Mouse (Mus musculus) forebrain, embryonic 12.5 days (tissue): Measurements from ENCODE around the gene Sorcs2. TPM values are rescaled to one million over a fixed set of nuclear protein-coding genes. Genes with fewer than 3 reads are reported as not detected.

Source experiments
- ATAC-seq: fragments of 200-750 bp; cut with Nextera tagmentation; 2 replicates; pipeline ENCODE4 v1.8.0; 2017; ENCODE audit warnings: moderate TSS enrichment; ENCODE audit not compliant: low FRiP score
- H3K27ac ChIP-seq: fragments of 300-500 bp; sonication (generic); 2 replicates; pipeline ENCODE4 v1.5.1; 2016; ENCODE audit warnings: mild to moderate bottlenecking
- H3K27me3 ChIP-seq: fragments of 300-500 bp; sonication (generic); 2 replicates; pipeline ENCODE4 v1.6.1; 2016; ENCODE audit warnings: mild to moderate bottlenecking
- H3K36me3 ChIP-seq: fragments of 300-500 bp; sonication (generic); replicated peaks from 2 replicates; pipeline ENCODE4 v1.6.1; 2016; ENCODE audit warnings: mild to moderate bottlenecking
- H3K4me1 ChIP-seq: fragments of 300-500 bp; sonication (generic); 2 replicates; pipeline ENCODE4 v1.6.1; 2016
- H3K4me2 ChIP-seq: fragments of 300-500 bp; sonication (generic); 2 replicates; pipeline ENCODE4 v1.6.1; 2016; ENCODE audit warnings: mild to moderate bottlenecking, moderate library complexity
- H3K4me3 ChIP-seq: fragments of 300-500 bp; sonication (generic); replicated peaks from 2 replicates; pipeline ENCODE4 v1.5.1; 2016; ENCODE audit warnings: mild to moderate bottlenecking
- H3K9ac ChIP-seq: fragments of 300-500 bp; sonication (generic); 2 replicates; pipeline ENCODE4 v1.6.1; 2016; ENCODE audit warnings: mild to moderate bottlenecking
- H3K9me3 ChIP-seq: fragments of 300-500 bp; sonication (generic); 2 replicates; pipeline ENCODE4 v1.6.1; 2016
- WGBS: fragments of 180-500 bp; shearing (Covaris S2); methylation state at CpG from one replicate; pipeline ENCODE4 v1.1.7; 2016; 5-methylcytosine and 5-hydroxymethylcytosine counted together
- polyA plus RNA-seq: library from polyadenylated mRNA; unstranded; fragments of >200 nt; fragmentation: Nextera tagmentation; extraction: Ambion mirVana; gene quantifications from 2 replicates; pipeline ENCODE4 v1.2.1, GENCODE M21; 2016

Sorcs2 gene
- polyA plus RNA-seq, 1 experiment from 2014 or later = 11.0 TPM

- H3K9ac ChIP-seq = no peak overlapping the region
- no peaks in the 10 kb centered on the region for H3K36me3 ChIP-seq
- H3K4me1 ChIP-seq = peaks cover 58% of the 10 kb centered on the region
- 81% methylated on average over 2 of the region's 2 CpGs for WGBS
- ATAC-seq = no peak
- H3K27ac ChIP-seq = no peak overlapping the region
- H3K4me2 ChIP-seq = no peak overlapping the region
- H3K4me3 ChIP-seq = no peak overlapping the region
- no peaks in the 10 kb centered on the region for H3K9me3 ChIP-seq
- H3K27me3 ChIP-seq = 0 out of 2 replicates have a peak, but pooled peaks cover 7% of the 10 kb centered on the region
Observed at GRCm38 (mm10) chr5:36113696-36114095, 284.2 kb downstream of the Sorcs2 start.

GRCm38 (mm10) chr5:36112696-36113095 is 285.2 kb downstream of the Sorcs2 start:
- H3K9ac ChIP-seq = no peak overlapping the region
- H3K36me3 ChIP-seq = no peaks in the 10 kb centered on the region
- WGBS = 62% methylated on average over 6 of the region's 6 CpGs
- no peaks in the 10 kb centered on the region for H3K27me3 ChIP-seq
- H3K4me1 ChIP-seq = peaks cover 53% of the 10 kb centered on the region
- H3K4me3 ChIP-seq = no peak overlapping the region
- H3K9me3 ChIP-seq = no peaks in the 10 kb centered on the region
- no peak for ATAC-seq
- H3K4me2 ChIP-seq = no peak overlapping the region
- H3K27ac ChIP-seq = no peak overlapping the region

GRCm38 (mm10) chr5:36111516-36111915 is 286.4 kb downstream of the Sorcs2 start:
- no peaks in the 10 kb centered on the region for H3K36me3 ChIP-seq
- WGBS = 82% methylated on average over 3 of the region's 3 CpGs
- no peak overlapping the region for H3K27ac ChIP-seq

GRCm38 (mm10) chr5:36108339-36108887 is 289.5 kb downstream of the Sorcs2 start:
- Histone ChIP-seq H3K4me3 (no peak overlapping the region), H3K36me3 (no peaks in the 10 kb centered on the region), H3K27me3 (peaks cover 7% of the 10 kb centered on the region; the same call in 1 of the 2 replicates), H3K4me2 (no peak overlapping the region), H3K4me1 (peaks cover 18% of the 10 kb centered on the region; the same call in 1 of the 2 replicates), H3K27ac (0 out of 2 replicates have a peak overlapping the region, but pooled peaks have one; percentile 27), H3K9ac (no peak overlapping the region), H3K9me3 (no peaks in the 10 kb centered on the region)
- WGBS = 48% methylated on average over 4 of the region's 4 CpGs
- no peak for ATAC-seq

More at GRCm38 (mm10) chr5:36111516-36111915, 286.4 kb downstream of the Sorcs2 start:
- no peak for ATAC-seq
- H3K27me3 ChIP-seq = peaks cover 7% of the 10 kb centered on the region; the same call in 1 of the 2 replicates
- H3K4me1 ChIP-seq = peaks cover 42% of the 10 kb centered on the region
- H3K9ac ChIP-seq = no peak overlapping the region
- no peaks in the 10 kb centered on the region for H3K9me3 ChIP-seq
- H3K4me2 ChIP-seq = no peak overlapping the region
- H3K4me3 ChIP-seq = no peak overlapping the region

- Histone ChIP-seq H3K36me3 (no peaks in the 10 kb centered on the region), H3K4me3 (no peak overlapping the region), H3K4me1 (peaks cover 9% of the 10 kb centered on the region; the same call in 1 of the 2 replicates), H3K9ac (no peak overlapping the region), H3K4me2 (no peak overlapping the region), H3K27me3 (peaks cover 7% of the 10 kb centered on the region; the same call in 1 of the 2 replicates), H3K27ac (no peak overlapping the region), H3K9me3 (no peaks in the 10 kb centered on the region)
- 86% methylated on average over 2 of the region's 2 CpGs for WGBS
- no peak for ATAC-seq
Observed at GRCm38 (mm10) chr5:36103483-36103882, 294.5 kb downstream of the Sorcs2 start.

GRCm38 (mm10) chr5:36101129-36101528 is 296.8 kb downstream of the Sorcs2 start:
- Histone ChIP-seq H3K27me3 (no peaks in the 10 kb centered on the region), H3K4me2 (no peak overlapping the region), H3K4me3 (no peak overlapping the region), H3K27ac (no peak overlapping the region), H3K4me1 (peaks cover 7% of the 10 kb centered on the region; the same call in 1 of the 2 replicates), H3K9me3 (no peaks in the 10 kb centered on the region), H3K9ac (no peak overlapping the region), H3K36me3 (no peaks in the 10 kb centered on the region)
- WGBS = 56% methylated on average over 10 of the region's 10 CpGs
- no peak for ATAC-seq

- no peak overlapping the region for H3K27ac ChIP-seq
Observed at GRCm38 (mm10) chr5:36100488-36100887, 297.5 kb downstream of the Sorcs2 start.

GRCm38 (mm10) chr5:36099662-36100061 is 298.3 kb downstream of the Sorcs2 start:
- ATAC-seq = no peak
- Histone ChIP-seq H3K27me3 (no peaks in the 10 kb centered on the region), H3K9ac (no peak overlapping the region), H3K9me3 (no peaks in the 10 kb centered on the region), H3K4me3 (no peak overlapping the region), H3K27ac (no peak overlapping the region), H3K4me1 (peaks cover 7% of the 10 kb centered on the region; the same call in 1 of the 2 replicates), H3K4me2 (no peak overlapping the region), H3K36me3 (no peaks in the 10 kb centered on the region)
- WGBS = 63% methylated on average over 4 of the region's 4 CpGs

More at GRCm38 (mm10) chr5:36100488-36100887, 297.5 kb downstream of the Sorcs2 start:
- no peaks in the 10 kb centered on the region for H3K27me3 ChIP-seq
- no peak for ATAC-seq
- H3K4me3 ChIP-seq = no peak overlapping the region
- H3K4me2 ChIP-seq = no peak overlapping the region
- H3K9ac ChIP-seq = no peak overlapping the region
- no peaks in the 10 kb centered on the region for H3K9me3 ChIP-seq
- no peaks in the 10 kb centered on the region for H3K36me3 ChIP-seq
- H3K4me1 ChIP-seq = peaks cover 7% of the 10 kb centered on the region; the same call in 1 of the 2 replicates
- WGBS = 75% methylated on average over 3 of the region's 3 CpGs

- 0 out of 2 replicates have a peak, but pooled peaks cover 3% of the 10 kb centered on the region for H3K4me1 ChIP-seq
- no peak overlapping the region for H3K27ac ChIP-seq
- no peaks in the 10 kb centered on the region for H3K9me3 ChIP-seq
- H3K36me3 ChIP-seq = no peaks in the 10 kb centered on the region
- no peak overlapping the region for H3K4me3 ChIP-seq
- 83% methylated on average over 8 of the region's 8 CpGs for whole genome bisulfite sequencing
- no peak for ATAC-seq
- no peak overlapping the region for H3K9ac ChIP-seq
- no peak overlapping the region for H3K4me2 ChIP-seq
- H3K27me3 ChIP-seq = peaks cover 4% of the 10 kb centered on the region; the same call in 1 of the 2 replicates
Observed at GRCm38 (mm10) chr5:36096046-36096445, 301.9 kb downstream of the Sorcs2 start.

GRCm38 (mm10) chr5:36090036-36090435 is 307.9 kb downstream of the Sorcs2 start:
- no peaks in the 10 kb centered on the region for H3K9me3 ChIP-seq
- peaks cover 10% of the 10 kb centered on the region for H3K4me1 ChIP-seq
- 85% methylated on average over 7 of the region's 7 CpGs for whole genome bisulfite sequencing
- no peak overlapping the region for H3K9ac ChIP-seq
- H3K27me3 ChIP-seq = peaks cover 4% of the 10 kb centered on the region
- no peak for ATAC-seq
- H3K27ac ChIP-seq = no peak overlapping the region
- H3K36me3 ChIP-seq = no peaks in the 10 kb centered on the region
- no peak overlapping the region for H3K4me3 ChIP-seq
- H3K4me2 ChIP-seq = no peak overlapping the region

GRCm38 (mm10) chr5:36089243-36089642 is 308.7 kb downstream of the Sorcs2 start:
- Histone ChIP-seq H3K4me3 (no peak overlapping the region), H3K4me1 (peaks cover 10% of the 10 kb centered on the region), H3K4me2 (no peak overlapping the region), H3K36me3 (no peaks in the 10 kb centered on the region), H3K9me3 (no peaks in the 10 kb centered on the region), H3K27me3 (peaks cover 4% of the 10 kb centered on the region), H3K27ac (no peak overlapping the region), H3K9ac (no peak overlapping the region)
- ATAC-seq = no peak
- WGBS = 91% methylated on average over 2 of the region's 2 CpGs

GRCm38 (mm10) chr5:36086931-36087330 is 311.0 kb downstream of the Sorcs2 start:
- no peak overlapping the region for H3K27ac ChIP-seq
- ATAC-seq = no peak
- no peak overlapping the region for H3K4me3 ChIP-seq
- no peak overlapping the region for H3K4me2 ChIP-seq
- H3K36me3 ChIP-seq = no peaks in the 10 kb centered on the region
- 74% methylated on average over 5 of the region's 5 CpGs for WGBS
- H3K9me3 ChIP-seq = no peaks in the 10 kb centered on the region
- no peaks in the 10 kb centered on the region; the same call in 1 of the 2 replicates for H3K27me3 ChIP-seq
- H3K4me1 ChIP-seq = peaks cover 28% of the 10 kb centered on the region
- no peak overlapping the region for H3K9ac ChIP-seq

GRCm38 (mm10) chr5:36085621-36086020 is 312.3 kb downstream of the Sorcs2 start:
- Histone ChIP-seq H3K4me3 (no peak overlapping the region), H3K27ac (no peak overlapping the region), H3K4me1 (peaks cover 38% of the 10 kb centered on the region), H3K4me2 (no peak overlapping the region), H3K9me3 (no peaks in the 10 kb centered on the region), H3K27me3 (no peaks in the 10 kb centered on the region; the same call in 1 of the 2 replicates), H3K9ac (no peak overlapping the region), H3K36me3 (no peaks in the 10 kb centered on the region)
- WGBS = 83% methylated on average over 4 of the region's 4 CpGs
- ATAC-seq = no peak
